9 mouse cellular contexts compared by ENCODE assay signal in the genomic region with DNA sequence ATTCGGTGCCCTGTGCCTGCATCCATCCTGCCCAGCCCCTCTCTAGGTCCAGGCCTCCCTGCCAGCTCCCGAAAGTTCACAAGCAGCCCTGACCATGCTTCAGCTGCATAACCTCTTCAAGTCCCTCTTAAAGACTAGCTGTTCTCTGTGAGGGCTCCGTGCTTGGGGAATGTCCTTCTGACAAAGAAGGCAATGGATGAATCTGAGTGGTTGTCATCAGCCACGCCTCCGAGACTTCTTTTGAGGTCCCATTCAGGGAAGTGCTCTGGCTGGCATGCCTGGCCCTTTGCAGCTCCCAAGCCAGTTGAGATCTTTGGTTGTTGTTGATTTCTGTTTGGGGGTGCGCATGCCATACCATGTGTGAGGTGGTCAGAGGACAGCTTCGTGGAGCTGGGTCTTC.
A peak's percentile ranks its signal among the peaks of the same experiment; 100 is the strongest.
DNase-seq lines count a peak whose midpoint lies in the region; ATAC-seq lines count a peak whose summit lies in the region.
"Had no signal": no experiment of that assay in that cellular context is flagged by ENCODE, and none has a peak within 500 bp of the region (broad histone marks: within the 10 kb centered on the region; RNA-seq: fewer than 3 reads in every experiment).

No protein-coding gene starts in this region.

- no peaks in the 10 kb centered on the region for H3K36me3 ChIP-seq in embryonic facial prominence, embryonic 11.5 days (replicated peaks; ENCODE audit: control insufficient read depth, insufficient read depth, low read depth, low read length)
- no peaks in the 10 kb centered on the region for H3K36me3 ChIP-seq in midbrain, embryonic 12.5 days

- no peak overlapping the region for H3K4me2 ChIP-seq in embryonic facial prominence, embryonic 11.5 days (ENCODE audit: low read depth, low read length)
- no peak overlapping the region for H3K4me2 ChIP-seq in midbrain, embryonic 12.5 days (replicated peaks)

- no peak overlapping the region for H3K9ac ChIP-seq in embryonic facial prominence, embryonic 11.5 days (replicated peaks; ENCODE audit: low read length)
- H3K9ac ChIP-seq in midbrain, embryonic 12.5 days (replicated peaks) = no peak overlapping the region

- DNase-seq in heart, adult 11 months = peak; percentile 92
- DNase-seq in heart, adult 8-10 months (ENCODE audit: low spot score) = no peak
- DNase-seq in embryonic facial prominence, embryonic 11.5 days (ENCODE audit: low spot score) = peak; percentile 37
- peak; percentile 47 for DNase-seq in kidney, adult 11 months
- no peak for DNase-seq in frontal cortex, postnatal 14 days (ENCODE audit: low spot score in 2 of 2)

- no peak for ATAC-seq in embryonic facial prominence, embryonic 11.5 days (replicated peaks; ENCODE audit: insufficient number of reproducible peaks, low FRiP score, low TSS enrichment, low read depth)
- ATAC-seq in midbrain, embryonic 12.5 days (ENCODE audit: low FRiP score, low read depth) = no peak
- ATAC-seq in megakaryocyte, adult 5-6 weeks (ENCODE audit: poor library complexity, severe bottlenecking) = no peak
- ATAC-seq in granulocyte monocyte progenitor cell, adult 5-6 weeks (replicated peaks; ENCODE audit: poor library complexity, severe bottlenecking) = no peak

- 59% methylated on average over 7 of the region's 7 CpGs for WGBS in embryonic facial prominence, embryonic 11.5 days
- WGBS in midbrain, embryonic 12.5 days = 47% methylated on average over 7 of the region's 7 CpGs

- peaks cover 25% of the 10 kb centered on the region for H3K4me1 ChIP-seq in embryonic facial prominence, embryonic 11.5 days (ENCODE audit: control insufficient read depth, insufficient read depth, low read length)
- peaks cover 38% of the 10 kb centered on the region for H3K4me1 ChIP-seq in midbrain, embryonic 12.5 days

- H3K27ac ChIP-seq in embryonic facial prominence, embryonic 11.5 days (replicated peaks; ENCODE audit: low read depth, low read length) = peak overlapping the region; percentile 90
- peak overlapping the region; percentile 84 for H3K27ac ChIP-seq in midbrain, embryonic 12.5 days (replicated peaks)

- H3K9me3 ChIP-seq in embryonic facial prominence, embryonic 11.5 days (replicated peaks; ENCODE audit: control insufficient read depth, low read length) = no peaks in the 10 kb centered on the region
- no peaks in the 10 kb centered on the region for H3K9me3 ChIP-seq in midbrain, embryonic 12.5 days

- no peaks in the 10 kb centered on the region for H3K27me3 ChIP-seq in embryonic facial prominence, embryonic 11.5 days (ENCODE audit: control insufficient read depth, insufficient read depth, low read length)
- H3K27me3 ChIP-seq in midbrain, embryonic 12.5 days = 0 out of 2 replicates have a peak, but pooled peaks cover 6% of the 10 kb centered on the region

- no peak overlapping the region for H3K4me3 ChIP-seq in embryonic facial prominence, embryonic 11.5 days (ENCODE audit: low read depth, low read length)
- no peak overlapping the region for H3K4me3 ChIP-seq in midbrain, embryonic 12.5 days
- H3K4me3 ChIP-seq: erythroblast, embryonic 14.5 days had no signal

Comparison
In these comparisons a context has a peak if more than half of its experiments do, and no peak if none do; other contexts are left out.
1. DNase-seq: peak in heart, adult 11 months (single experiment), embryonic facial prominence, embryonic 11.5 days (single experiment) and kidney, adult 11 months (single experiment); none in heart, adult 8-10 months (single experiment) and frontal cortex, postnatal 14 days (0 of 2).